Mouse (Mus musculus): Measurements from ENCODE around the gene Ubr3. TPM values are rescaled to one million over a fixed set of nuclear protein-coding genes. Genes with fewer than 3 reads are reported as not detected.

Gene Ubr3
- total and polyA plus RNA-seq, 3 experiments: 16.0 to 35.8 (median 17.9) TPM

GRCm38 (mm10) chr2:70069861-70070260 is 172.8 kb downstream of the Ubr3 start:
- Histone ChIP-seq H3K36me3 (replicated peaks in 1 of 2; ENCODE audit: control insufficient read depth in 1 of 2, insufficient read depth in 1 of 2, low read length in 1 of 2) (no peaks in the 10 kb centered on the region), H3K4me2 (ENCODE audit: insufficient read depth, low read depth, poor library complexity, severe bottlenecking) (no peak overlapping the region), H3K27ac (ENCODE audit: insufficient read depth, low read depth) (no peak overlapping the region), H3K9me3 (replicated peaks; ENCODE audit: low read length) (no peaks in the 10 kb centered on the region), H3K4me3 (replicated peaks in 1 of 3; ENCODE audit: low read depth in 2 of 3, low read length in 2 of 3, poor library complexity in 1 of 3) (no peak overlapping the region), H3K9ac (ENCODE audit: insufficient read depth, low read depth) (no peak overlapping the region), H3K4me1 (ENCODE audit: control insufficient read depth in 1 of 2, insufficient read depth in 2 of 2) (peaks cover 2 to 9% of the 10 kb centered on the region in 2 experiments; a peak in 3 of 4 replicates), H3K27me3 (replicated peaks) (peaks cover 2% of the 10 kb centered on the region), H3K79me2 (replicated peaks; ENCODE audit: control insufficient read depth, extremely low read depth, insufficient read depth, poor library complexity, severe bottlenecking) (no peaks in the 10 kb centered on the region)
- dilution Hi-C loops (cut with MboI; ENCODE audit: extremely low pct_ligation_motif_present, extremely low pct_unique_long_range_greater_than_20kb, low sequenced_read_pairs): no loop called here
- DNase-seq (ENCODE audit: extremely low read depth): no peak
- no peak for TF ChIP-seq BHLHE40 (IDR thresholded peaks at IDR 0.05; ENCODE audit: low read depth, low read length)
- TF ChIP-seq RCOR1 (conservative IDR thresholded peaks at IDR 0.05; ENCODE audit: low read depth, low read length): no peak
- TF ChIP-seq HCFC1 (IDR thresholded peaks at IDR 0.05; ENCODE audit: low read depth, low read length): no peak
- no peak for TF ChIP-seq ETS1 (conservative IDR thresholded peaks at IDR 0.05; ENCODE audit: low read depth, low read length)
- no peak for TF ChIP-seq USF1 (IDR thresholded peaks at IDR 0.05; ENCODE audit: low read depth, low read length)
- no peak for TF ChIP-seq CTCF (conservative IDR thresholded peaks at IDR 0.05 in 1 of 2, IDR thresholded peaks at IDR 0.05 in 1 of 2; ENCODE audit: low read depth in 2 of 2, low read length in 2 of 2)
- no peak for TF ChIP-seq PAX5 (IDR thresholded peaks at IDR 0.05; ENCODE audit: low read length)
- no peak for TF ChIP-seq MAFK (IDR thresholded peaks at IDR 0.05; ENCODE audit: insufficient replicate concordance, low read length)
- TF ChIP-seq ZMIZ1 (IDR thresholded peaks at IDR 0.05; ENCODE audit: low read depth, low read length): no peak
- TF ChIP-seq NRF1 (IDR thresholded peaks at IDR 0.05; ENCODE audit: low read depth, low read length): no peak
- TF ChIP-seq ZNF384 (IDR thresholded peaks at IDR 0.05; ENCODE audit: low read depth, low read length): no peak
- no peak for TF ChIP-seq MAZ (IDR thresholded peaks at IDR 0.05; ENCODE audit: low read depth, low read length)
- in situ Hi-C loops (cut with MboI; ENCODE audit: low pct_ligation_motif_present, low pct_unique_long_range_greater_than_20kb, low sequenced_read_pairs): no loop called here

Other genes with a start within 250 kb of the Ubr3 start
- 0.04 TPM in 2 replicates for gene Klhl41, start 227.1 kb upstream of the Ubr3 start, total RNA-seq (2012; rRNA removed)
- 0.11 TPM in 1 of 2 replicates, not detected in the other for gene Klhl41, start 227.1 kb upstream of the Ubr3 start, total RNA-seq (2014; rRNA removed)
- 0.12 and 0.27 TPM in 2 replicates for gene Klhl41, start 227.1 kb upstream of the Ubr3 start, polyA plus RNA-seq (2012; ENCODE audit: insufficient read length, low read depth)
- 15.3 and 19.3 TPM in 2 replicates for gene Fastkd1, start 183.7 kb upstream of the Ubr3 start, total RNA-seq (2012; rRNA removed)
- gene Fastkd1, start 183.7 kb upstream of the Ubr3 start, total RNA-seq (2014; rRNA removed): 19.1 and 21.9 TPM in 2 replicates
- gene Fastkd1, start 183.7 kb upstream of the Ubr3 start, polyA plus RNA-seq (2012; ENCODE audit: insufficient read length, low read depth): 16.6 and 18.5 TPM in 2 replicates
- gene Ppig, start 174.7 kb upstream of the Ubr3 start, total RNA-seq (2012; rRNA removed): 10.3 and 11.5 TPM in 2 replicates
- 12.0 and 12.9 TPM in 2 replicates for gene Ppig, start 174.7 kb upstream of the Ubr3 start, total RNA-seq (2014; rRNA removed)
- 168 and 180 TPM in 2 replicates for gene Ppig, start 174.7 kb upstream of the Ubr3 start, polyA plus RNA-seq (2012; ENCODE audit: insufficient read length, low read depth)
- 1.3 TPM in 2 replicates for gene Ccdc173, start 107.7 kb upstream of the Ubr3 start, total RNA-seq (2012; rRNA removed)
- gene Ccdc173, start 107.7 kb upstream of the Ubr3 start, total RNA-seq (2014; rRNA removed): 1.7 and 1.8 TPM in 2 replicates
- 3.6 and 3.9 TPM in 2 replicates for gene Ccdc173, start 107.7 kb upstream of the Ubr3 start, polyA plus RNA-seq (2012; ENCODE audit: insufficient read length, low read depth)
- 12.9 and 14.4 TPM in 2 replicates for gene Phospho2, start 107.6 kb upstream of the Ubr3 start, total RNA-seq (2012; rRNA removed)
- 20.1 and 23.4 TPM in 2 replicates for gene Phospho2, start 107.6 kb upstream of the Ubr3 start, total RNA-seq (2014; rRNA removed)
- gene Phospho2, start 107.6 kb upstream of the Ubr3 start, polyA plus RNA-seq (2012; ENCODE audit: insufficient read length, low read depth): 10.2 and 11.1 TPM in 2 replicates
- 0.25 and 0.34 TPM in 2 replicates for gene Klhl23, start 75.3 kb upstream of the Ubr3 start, total RNA-seq (2012; rRNA removed)
- gene Klhl23, start 75.3 kb upstream of the Ubr3 start, total RNA-seq (2014; rRNA removed): 0.05 and 0.23 TPM in 2 replicates
- 0.09 and 0.11 TPM in 2 replicates for gene Klhl23, start 75.3 kb upstream of the Ubr3 start, polyA plus RNA-seq (2012; ENCODE audit: insufficient read length, low read depth)
- 124 and 176 TPM in 2 replicates for gene Ssb, start 35.7 kb upstream of the Ubr3 start, total RNA-seq (2012; rRNA removed)
- 281 and 368 TPM in 2 replicates for gene Ssb, start 35.7 kb upstream of the Ubr3 start, total RNA-seq (2014; rRNA removed)
- 410 and 530 TPM in 2 replicates for gene Ssb, start 35.7 kb upstream of the Ubr3 start, polyA plus RNA-seq (2012; ENCODE audit: insufficient read length, low read depth)
- 19.6 and 20.4 TPM in 2 replicates for gene Mettl5, start 11.6 kb upstream of the Ubr3 start, total RNA-seq (2012; rRNA removed)
- gene Mettl5, start 11.6 kb upstream of the Ubr3 start, total RNA-seq (2014; rRNA removed): 40.4 and 50.4 TPM in 2 replicates
- gene Mettl5, start 11.6 kb upstream of the Ubr3 start, polyA plus RNA-seq (2012; ENCODE audit: insufficient read length, low read depth): 39.1 and 42.2 TPM in 2 replicates
- 0.46 and 0.64 TPM in 2 replicates for gene Myo3b, start 141.9 kb downstream of the Ubr3 start, total RNA-seq (2012; rRNA removed)
- 0.58 and 0.63 TPM in 2 replicates for gene Myo3b, start 141.9 kb downstream of the Ubr3 start, total RNA-seq (2014; rRNA removed)
- gene Myo3b, start 141.9 kb downstream of the Ubr3 start, polyA plus RNA-seq (2012; ENCODE audit: insufficient read length, low read depth): 0.76 and 0.90 TPM in 2 replicates